Mouse (Mus musculus) left cerebral cortex, postnatal 25 days (tissue): ENCODE data around the gene Elovl5. TPM values are rescaled to one million over a fixed set of nuclear protein-coding genes. Genes with fewer than 3 reads are reported as not detected.
A peak's percentile ranks its signal among the peaks of the same experiment; 100 is the strongest.

Experiments used
- DNase-seq, 2 experiments: peaks; one replicate each; pipeline ENCODE4 v3.0.0; 2022; ENCODE audit warnings: low spot score in 2 of 2, mixed read lengths in 1 of 2
- intact Hi-C: fragments of 180-260 bp; cut with DNase I; formaldehyde crosslinking; loops from one replicate; pipeline ENCODE4 v1.15.1; 2025
- total RNA-seq, 2 experiments: library from RNA; stranded (reverse); gene quantifications; 2 replicates each; pipeline ENCODE4 v1.2.3; 2021

Elovl5 gene
- total RNA-seq, 2 experiments from 2014 or later, result 67.0 to 71.9 TPM

- intact Hi-C loops, result no loop called here
- DNase-seq, result no peak
Measured at GRCm38 (mm10) chr9:77949753-77950268, 32.6 kb downstream of the Elovl5 start.

GRCm38 (mm10) chr9:77950841-77951475 is 33.8 kb downstream of the Elovl5 start:
- intact Hi-C loops, result no loop called here
- no peak for DNase-seq

- intact Hi-C loops, result no loop called here
- DNase-seq, result no peak
Measured at GRCm38 (mm10) chr9:77951971-77952370, 34.8 kb downstream of the Elovl5 start.

- DNase-seq, result peak in 1 of 2 experiments; percentile 19
- intact Hi-C loops, result no loop called here
Measured at GRCm38 (mm10) chr9:77953053-77953452, 35.9 kb downstream of the Elovl5 start.

- intact Hi-C loops, result no loop called here
- DNase-seq, result peak in 1 of 2 experiments; percentile 42
Measured at GRCm38 (mm10) chr9:77954496-77954895, 37.3 kb downstream of the Elovl5 start.

GRCm38 (mm10) chr9:77954981-77955380 is 37.8 kb downstream of the Elovl5 start:
- intact Hi-C loops, result loop anchor here (5.0 kb wide), 1 partner anchor 38 kb away; the partner anchor contains the start of gene Elovl5

GRCm38 (mm10) chr9:77955511-77955910 is 38.3 kb downstream of the Elovl5 start:
- DNase-seq, result no peak
- intact Hi-C loops, result loop anchor here (5.0 kb wide), 1 partner anchor 38 kb away; the partner anchor contains the start of gene Elovl5

More at GRCm38 (mm10) chr9:77954981-77955380, 37.8 kb downstream of the Elovl5 start:
- no peak for DNase-seq

- intact Hi-C loops, result loop anchor here (5.0 kb wide), 1 partner anchor 39 kb away; the partner anchor contains the start of gene Elovl5
- no peak for DNase-seq
Measured at GRCm38 (mm10) chr9:77955964-77956363, 38.8 kb downstream of the Elovl5 start.

GRCm38 (mm10) chr9:77958327-77958726 is 41.2 kb downstream of the Elovl5 start:
- DNase-seq, result no peak
- intact Hi-C loops, result loop anchor here (5.0 kb wide), 1 partner anchor 41 kb away; the partner anchor contains the start of gene Elovl5

GRCm38 (mm10) chr9:77959759-77960158 is 42.6 kb downstream of the Elovl5 start:
- intact Hi-C loops, result loop anchor here (5.0 kb wide), 1 partner anchor 42 kb away; the partner anchor contains the start of gene Elovl5
- no peak for DNase-seq

GRCm38 (mm10) chr9:77961350-77961749 is 44.2 kb downstream of the Elovl5 start:
- intact Hi-C loops, result no loop called here
- no peak for DNase-seq

GRCm38 (mm10) chr9:77964084-77964483 is 46.9 kb downstream of the Elovl5 start:
- no peak for DNase-seq
- intact Hi-C loops, result no loop called here

GRCm38 (mm10) chr9:77965287-77965686 is 48.1 kb downstream of the Elovl5 start:
- intact Hi-C loops, result no loop called here

GRCm38 (mm10) chr9:77965768-77966552 is 48.8 kb downstream of the Elovl5 start:
- intact Hi-C loops, result no loop called here
- DNase-seq, result no peak

More at GRCm38 (mm10) chr9:77965287-77965686, 48.1 kb downstream of the Elovl5 start:
- no peak for DNase-seq

GRCm38 (mm10) chr9:77966861-77967260 is 49.7 kb downstream of the Elovl5 start:
- intact Hi-C loops, result no loop called here

GRCm38 (mm10) chr9:77967584-77968163 is 50.5 kb downstream of the Elovl5 start:
- peak; percentile 47 to 93 for DNase-seq
- intact Hi-C loops, result no loop called here

More at GRCm38 (mm10) chr9:77966861-77967260, 49.7 kb downstream of the Elovl5 start:
- DNase-seq, result no peak

GRCm38 (mm10) chr9:77969192-77969953 is 52.2 kb downstream of the Elovl5 start:
- intact Hi-C loops, result no loop called here
- DNase-seq, result no peak

GRCm38 (mm10) chr9:77979000-77979399 is 61.8 kb downstream of the Elovl5 start:
- intact Hi-C loops, result no loop called here
- no peak for DNase-seq

- intact Hi-C loops, result no loop called here
Measured at GRCm38 (mm10) chr9:77982616-77983015, 65.5 kb downstream of the Elovl5 start.

More at GRCm38 (mm10) chr9:77982616-77983015, 65.5 kb downstream of the Elovl5 start:
- DNase-seq, result no peak
